ENCODE assay signal across 9 mouse cellular contexts in the genomic region with DNA sequence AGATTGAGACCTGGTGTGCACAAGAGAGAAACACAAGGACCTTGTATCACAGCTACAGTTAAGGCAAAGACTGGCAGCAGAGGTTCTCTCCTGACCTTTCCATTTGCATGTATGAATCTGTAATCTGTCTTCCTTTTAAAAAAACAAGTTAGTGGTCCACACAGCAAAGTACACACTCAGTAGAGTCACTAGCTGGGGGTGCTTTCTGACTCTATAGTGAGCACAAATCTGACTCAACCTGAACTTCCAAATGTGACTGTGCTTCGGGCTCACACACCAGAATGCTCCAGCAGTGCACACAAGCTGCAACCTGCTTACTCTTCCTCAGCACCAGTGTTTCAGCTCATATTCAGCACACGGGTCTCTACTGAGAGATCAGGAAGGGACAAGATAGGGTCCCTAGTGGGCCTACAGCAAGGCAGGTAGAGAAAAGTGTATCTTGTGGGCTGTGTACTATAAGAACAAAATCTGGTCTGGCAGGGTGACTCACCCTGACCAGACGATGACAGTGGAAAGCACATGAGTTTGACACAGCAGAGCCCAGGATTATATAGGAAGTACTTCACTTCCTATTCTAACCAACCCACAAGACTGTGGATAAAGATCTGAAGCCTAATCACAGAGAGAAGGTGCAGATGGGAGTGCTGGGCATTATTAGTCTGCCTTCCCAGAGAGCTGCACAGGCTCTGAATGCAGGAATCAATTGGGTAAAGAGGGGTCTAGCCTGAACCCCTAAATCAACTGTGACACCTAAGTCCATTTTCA. TPM values are rescaled to one million over a fixed set of nuclear protein-coding genes. Genes with fewer than 3 reads are reported as not detected.
DNase-seq lines count a peak whose midpoint lies in the region; ATAC-seq and TF ChIP-seq lines count a peak whose summit lies in the region.
"Had no signal": no experiment of that assay in that cellular context is flagged by ENCODE, and none has a peak within 500 bp of the region (broad histone marks: within the 10 kb centered on the region; RNA-seq: fewer than 3 reads in every experiment).

No protein-coding gene starts in this region.

- peak; percentile 82 for TF ChIP-seq EP300 in CH12.LX (IDR thresholded peaks at IDR 0.05; ENCODE audit: low read length)

- no peak for TF ChIP-seq RAD21 in CH12.LX (IDR thresholded peaks at IDR 0.05; ENCODE audit: low read depth, low read length)

- H3K79me2 ChIP-seq in CH12.LX (replicated peaks; ENCODE audit: control insufficient read depth, extremely low read depth, insufficient read depth, poor library complexity, severe bottlenecking), result peaks cover 60% of the 10 kb centered on the region

- TF ChIP-seq CTCF in CH12.LX (conservative IDR thresholded peaks at IDR 0.05 in 1 of 2, IDR thresholded peaks at IDR 0.05 in 1 of 2; ENCODE audit: low read depth in 2 of 2, low read length in 2 of 2), result no peak

- no peak for TF ChIP-seq POLR2A in CH12.LX (IDR thresholded peaks at IDR 0.05; ENCODE audit: low read depth, low read length)

- H3K9ac ChIP-seq in kidney, embryonic 15.5 days, result no peak overlapping the region
- H3K9ac ChIP-seq in CH12.LX (ENCODE audit: insufficient read depth, low read depth), result no peak overlapping the region
- H3K9ac ChIP-seq in forebrain, embryonic 15.5 days (replicated peaks), result no peak overlapping the region

- no peaks in the 10 kb centered on the region for H3K27me3 ChIP-seq in kidney, embryonic 15.5 days
- no peaks in the 10 kb centered on the region for H3K27me3 ChIP-seq in CH12.LX (replicated peaks)
- no peaks in the 10 kb centered on the region for H3K27me3 ChIP-seq in forebrain, embryonic 15.5 days

- DNase-seq in kidney, postnatal 4 days, result no peak
- DNase-seq in CH12.LX (ENCODE audit: extremely low read depth), result peak; percentile 69
- no peak for DNase-seq in right cerebral cortex, adult 2 months (ENCODE audit: low spot score in 2 of 2)
- DNase-seq: lung, postnatal 14 days; thymus, postnatal 4 days had no signal

- peaks cover 99% of the 10 kb centered on the region for H3K4me1 ChIP-seq in kidney, embryonic 15.5 days
- H3K4me1 ChIP-seq in CH12.LX (ENCODE audit: control insufficient read depth in 1 of 2, insufficient read depth in 2 of 2), result peaks cover 65 to 99% of the 10 kb centered on the region in 2 experiments
- peaks cover 25% of the 10 kb centered on the region for H3K4me1 ChIP-seq in forebrain, embryonic 15.5 days

- 0 out of 2 replicates have a peak overlapping the region, but pooled peaks have one; percentile 14 for H3K27ac ChIP-seq in kidney, embryonic 15.5 days
- peak overlapping the region; percentile 88 for H3K27ac ChIP-seq in CH12.LX (ENCODE audit: insufficient read depth, low read depth)
- H3K27ac ChIP-seq in forebrain, embryonic 15.5 days (replicated peaks), result no peak overlapping the region

- no peaks in the 10 kb centered on the region for H3K9me3 ChIP-seq in kidney, embryonic 15.5 days (replicated peaks)
- H3K9me3 ChIP-seq in CH12.LX (replicated peaks; ENCODE audit: low read length), result no peaks in the 10 kb centered on the region
- no peaks in the 10 kb centered on the region for H3K9me3 ChIP-seq in forebrain, embryonic 15.5 days

- WGBS in kidney, embryonic 15.5 days, result 71% methylated on average over 3 of the region's 3 CpGs
- 89% methylated on average over 3 of the region's 3 CpGs for WGBS in forebrain, embryonic 15.5 days

- peaks cover 10% of the 10 kb centered on the region; the same call in 1 of the 2 replicates for H3K36me3 ChIP-seq in kidney, embryonic 15.5 days
- peaks cover 2 to 30% of the 10 kb centered on the region in 2 experiments for H3K36me3 ChIP-seq in CH12.LX (replicated peaks in 1 of 2; ENCODE audit: control insufficient read depth in 1 of 2, insufficient read depth in 1 of 2, low read length in 1 of 2)
- H3K36me3 ChIP-seq in forebrain, embryonic 15.5 days, result no peaks in the 10 kb centered on the region

- dilution Hi-C loops in CH12.LX (cut with MboI; ENCODE audit: extremely low pct_ligation_motif_present, extremely low pct_unique_long_range_greater_than_20kb, low sequenced_read_pairs), result no loop called here

- no peak overlapping the region for H3K4me2 ChIP-seq in kidney, embryonic 15.5 days
- H3K4me2 ChIP-seq in CH12.LX (ENCODE audit: insufficient read depth, low read depth, poor library complexity, severe bottlenecking), result peak overlapping the region; percentile 73
- no peak overlapping the region for H3K4me2 ChIP-seq in forebrain, embryonic 15.5 days (replicated peaks)

- ATAC-seq in kidney, embryonic 15.5 days (replicated peaks; ENCODE audit: low FRiP score), result no peak
- peak; percentile 78 for ATAC-seq in common myeloid progenitor, adult 5-6 weeks (replicated peaks; ENCODE audit: low read depth, poor library complexity, severe bottlenecking)
- peak; percentile 55 for ATAC-seq in monocyte, adult 5-6 weeks (replicated peaks; ENCODE audit: insufficient number of reproducible peaks, low FRiP score, low TSS enrichment, poor library complexity, severe bottlenecking)
- ATAC-seq in forebrain, embryonic 15.5 days (replicated peaks), result no peak

- in situ Hi-C loops in CH12.LX (cut with MboI; ENCODE audit: low pct_ligation_motif_present, low pct_unique_long_range_greater_than_20kb, low sequenced_read_pairs), result loop anchor here (25.0 kb wide), 1 partner anchor 592 kb away; no protein-coding TSS in a partner anchor

- H3K4me3 ChIP-seq in kidney, embryonic 15.5 days (replicated peaks), result no peak overlapping the region
- H3K4me3 ChIP-seq in CH12.LX (replicated peaks in 1 of 3; ENCODE audit: low read depth in 2 of 3, low read length in 2 of 3, poor library complexity in 1 of 3), result no peak overlapping the region
- no peak overlapping the region for H3K4me3 ChIP-seq in forebrain, embryonic 15.5 days

TF ChIP-seq in CH12.LX, 34 proteins besides CTCF, POLR2A, EP300 and RAD21 (continues in another document):
- TF ChIP-seq MEF2A (IDR thresholded peaks at IDR 0.05; ENCODE audit: borderline replicate concordance, low read depth, low read length), result 0 out of 2 replicates have a peak, but pooled peaks have one; percentile 40
- TF ChIP-seq CHD1 (IDR thresholded peaks at IDR 0.05; ENCODE audit: low read depth, low read length), result 0 out of 2 replicates have a peak, but pooled peaks have one; percentile 4
- peak; percentile 40 for TF ChIP-seq ETS1 (conservative IDR thresholded peaks at IDR 0.05; ENCODE audit: low read depth, low read length)
- TF ChIP-seq PAX5 (IDR thresholded peaks at IDR 0.05; ENCODE audit: low read length), result no peak
- no peak for TF ChIP-seq TBP (conservative IDR thresholded peaks at IDR 0.05; ENCODE audit: low read depth, low read length)
- no peak for TF ChIP-seq USF1 (IDR thresholded peaks at IDR 0.05; ENCODE audit: low read depth, low read length)
- 0 out of 2 replicates have a peak, but pooled peaks have one; percentile 42 for TF ChIP-seq MXI1 (IDR thresholded peaks at IDR 0.05; ENCODE audit: low read depth, low read length)
- no peak for TF ChIP-seq ZC3H11A (IDR thresholded peaks at IDR 0.05; ENCODE audit: low read depth, low read length)
- no peak for TF ChIP-seq HCFC1 (IDR thresholded peaks at IDR 0.05; ENCODE audit: low read depth, low read length)
- TF ChIP-seq POLR2AphosphoS2 (IDR thresholded peaks at IDR 0.05; ENCODE audit: low read depth, low read length), result no peak
- 0 out of 2 replicates have a peak, but pooled peaks have one; percentile 21 for TF ChIP-seq MAFK (IDR thresholded peaks at IDR 0.05; ENCODE audit: insufficient replicate concordance, low read length)
- TF ChIP-seq RCOR1 (conservative IDR thresholded peaks at IDR 0.05; ENCODE audit: low read depth, low read length), result peak; percentile 61; the same call in 1 of the 2 replicates
- no peak for TF ChIP-seq ELF1 (IDR thresholded peaks at IDR 0.05; ENCODE audit: low read depth, low read length)
- no peak for TF ChIP-seq ZMIZ1 (IDR thresholded peaks at IDR 0.05; ENCODE audit: low read depth, low read length)
- TF ChIP-seq UBTF (IDR thresholded peaks at IDR 0.05; ENCODE audit: low read depth, low read length), result no peak
- peak; percentile 76 for TF ChIP-seq ZNF384 (IDR thresholded peaks at IDR 0.05; ENCODE audit: low read depth, low read length)
- no peak for TF ChIP-seq SMC3 (IDR thresholded peaks at IDR 0.05; ENCODE audit: low read depth, low read length)
- no peak for TF ChIP-seq KAT2A (IDR thresholded peaks at IDR 0.05; ENCODE audit: insufficient replicate concordance, low read length)
- TF ChIP-seq JUN (IDR thresholded peaks at IDR 0.05; ENCODE audit: insufficient read depth, low read depth, low read length), result peak; percentile 34; the same call in 1 of the 2 replicates
- TF ChIP-seq IRF4 (IDR thresholded peaks at IDR 0.05; ENCODE audit: low read depth, low read length), result peak; percentile 90
- TF ChIP-seq NELFE (IDR thresholded peaks at IDR 0.05; ENCODE audit: low read depth, low read length), result no peak
- TF ChIP-seq USF2 (conservative IDR thresholded peaks at IDR 0.05; ENCODE audit: low read depth, low read length), result no peak
- TF ChIP-seq BHLHE40 (IDR thresholded peaks at IDR 0.05; ENCODE audit: low read depth, low read length), result peak; percentile 67
- TF ChIP-seq TCF12 (IDR thresholded peaks at IDR 0.05; ENCODE audit: low read depth, low read length), result peak; percentile 53; the same call in 1 of the 2 replicates
- TF ChIP-seq MAX (IDR thresholded peaks at IDR 0.05; ENCODE audit: low read length), result no peak
- TF ChIP-seq MAZ (IDR thresholded peaks at IDR 0.05; ENCODE audit: low read depth, low read length), result no peak
- no peak for TF ChIP-seq NRF1 (IDR thresholded peaks at IDR 0.05; ENCODE audit: low read depth, low read length)
- no peak; the same call in 1 of the 2 replicates for TF ChIP-seq SIN3A (IDR thresholded peaks at IDR 0.05; ENCODE audit: low read length)
- TF ChIP-seq JUND (conservative IDR thresholded peaks at IDR 0.05; ENCODE audit: low read depth, low read length), result peak; percentile 23; the same call in 1 of the 2 replicates
- TF ChIP-seq ZKSCAN1 (IDR thresholded peaks at IDR 0.05; ENCODE audit: borderline replicate concordance, low read depth, low read length), result no peak
- TF ChIP-seq E2F4 (IDR thresholded peaks at IDR 0.05; ENCODE audit: insufficient replicate concordance, low read depth, low read length), result no peak
- no peak for TF ChIP-seq GABPA (IDR thresholded peaks at IDR 0.05; ENCODE audit: insufficient replicate concordance, low read depth, low read length)
- no peak for TF ChIP-seq CHD2 (IDR thresholded peaks at IDR 0.05; ENCODE audit: low read length)

RNA-seq across cellular contexts. Expression of gene Igf2r, which starts 15.0 kb away (rescaled TPM):
- polyA plus RNA-seq in kidney, embryonic 15.5 days (2015; fragmentation: Nextera tagmentation; extraction: Ambion mirVana), result 30.1 and 34.6 TPM in 2 replicates
- total RNA-seq in CH12.LX (2012; rRNA removed) (57.5 and 61.8 TPM in 2 replicates), CH12.LX (2014; rRNA removed) (25.6 and 27.8 TPM in 2 replicates)
- polyA plus RNA-seq in CH12.LX (2012; ENCODE audit: insufficient read length, low read depth), result 32.3 and 34.6 TPM in 2 replicates
- 5.8 and 7.3 TPM in 2 replicates for total RNA-seq in common myeloid progenitor, adult 5-6 weeks (2017)
- 19.7 to 53.8 TPM (median 24.1 TPM) in 3 replicates for total RNA-seq in monocyte, adult 5-6 weeks (2017)
- 10.8 and 11.0 TPM in 2 replicates for polyA plus RNA-seq in forebrain, embryonic 15.5 days (2015; fragmentation: Nextera tagmentation; extraction: Ambion mirVana)

Comparison
In these comparisons a context has a peak if more than half of its experiments do, and no peak if none do; other contexts are left out.
1. ATAC-seq: peak in common myeloid progenitor, adult 5-6 weeks (single experiment) and monocyte, adult 5-6 weeks (single experiment); none in kidney, embryonic 15.5 days (single experiment) and forebrain, embryonic 15.5 days (single experiment).